Mouse (Mus musculus) myocyte (in vitro differentiated cells): ENCODE results near the gene Creb3l2. TPM values are rescaled to one million over a fixed set of nuclear protein-coding genes. Genes with fewer than 3 reads are reported as not detected.

Experiments
- H3K27me3 ChIP-seq: one replicate; pipeline ENCODE4 v1.6.1; 2011; ENCODE audit not compliant: control insufficient read depth, insufficient read depth, insufficient read length
- H3K36me3 ChIP-seq: one replicate; pipeline ENCODE4 v1.6.1; 2011; ENCODE audit not compliant: control insufficient read depth, insufficient read depth
- H3K4me2 ChIP-seq: one replicate; pipeline ENCODE4 v1.6.1; 2011; ENCODE audit warnings: low read depth, control low read depth
- H3K4me3 ChIP-seq: one replicate; pipeline ENCODE4 v1.5.1; 2011; ENCODE audit warnings: mild to moderate bottlenecking, control low read depth, moderate library complexity
- H3K79me2 ChIP-seq: one replicate; pipeline ENCODE4 v1.6.1; 2011; ENCODE audit not compliant: control insufficient read depth, insufficient read depth
- H3ac ChIP-seq: one replicate; pipeline ENCODE4 v1.6.1; 2011; ENCODE audit not compliant: control insufficient read depth, insufficient read length
- CEBPB ChIP-seq: IDR thresholded peaks from 2 replicates; pipeline ENCODE4 v1.6.1; 2011; ENCODE audit warnings: mild to moderate bottlenecking, moderate library complexity; ENCODE audit not compliant: poor library complexity, insufficient read depth, severe bottlenecking
- E2F4 ChIP-seq: IDR thresholded peaks from one replicate; pipeline ENCODE4 v1.6.1; 2011; ENCODE audit warnings: mild to moderate bottlenecking, control low read depth, moderate library complexity; ENCODE audit not compliant: insufficient read depth
- MAX ChIP-seq: IDR thresholded peaks from one replicate; pipeline ENCODE4 v1.6.1; 2011; ENCODE audit warnings: low read depth, mild to moderate bottlenecking, control low read depth
- MYOD1 ChIP-seq, 3 experiments: IDR thresholded peaks; one replicate each; pipeline ENCODE4 v1.6.1; 2011; ENCODE audit warnings: control low read depth in 2 of 3, low read depth in 2 of 3, mild to moderate bottlenecking in 2 of 3, moderate library complexity in 1 of 3; ENCODE audit not compliant: insufficient read length in 2 of 3, control insufficient read depth in 1 of 3
- MYOG ChIP-seq, 3 experiments: IDR thresholded peaks; one replicate each; pipeline ENCODE4 v1.6.1; 2011; ENCODE audit warnings: control low read depth in 2 of 3, low read depth in 2 of 3, mild to moderate bottlenecking in 2 of 3; ENCODE audit not compliant: insufficient read length in 2 of 3, control insufficient read depth in 1 of 3, insufficient read depth in 1 of 3
- POLR2A ChIP-seq: IDR thresholded peaks from one replicate; pipeline ENCODE4 v1.6.1; 2011; ENCODE audit warnings: low read depth, mild to moderate bottlenecking, control low read depth, moderate library complexity; ENCODE audit not compliant: insufficient read length
- POLR2AphosphoS2 ChIP-seq: IDR thresholded peaks from one replicate; pipeline ENCODE4 v1.6.1; 2011; ENCODE audit warnings: low read depth, control low read depth; ENCODE audit not compliant: insufficient read length
- REST ChIP-seq: IDR thresholded peaks from one replicate; pipeline ENCODE4 v1.6.1; 2011; ENCODE audit warnings: mild to moderate bottlenecking, control low read depth, moderate library complexity; ENCODE audit not compliant: insufficient read depth, insufficient read length
- SRF ChIP-seq: IDR thresholded peaks from one replicate; pipeline ENCODE4 v1.6.1; 2011; ENCODE audit warnings: low read depth; ENCODE audit not compliant: control insufficient read depth, insufficient read length
- TCF12 ChIP-seq: IDR thresholded peaks from one replicate; pipeline ENCODE4 v1.6.1; 2011; ENCODE audit warnings: mild to moderate bottlenecking, control low read depth; ENCODE audit not compliant: poor library complexity, insufficient read depth, severe bottlenecking
- TCF3 ChIP-seq: IDR thresholded peaks from one replicate; pipeline ENCODE4 v1.6.1; 2011; ENCODE audit warnings: low read depth, control low read depth; ENCODE audit not compliant: insufficient read length
- USF1 ChIP-seq: IDR thresholded peaks from one replicate; pipeline ENCODE4 v1.6.1; 2011; ENCODE audit warnings: low read depth, mild to moderate bottlenecking, control low read depth, moderate library complexity
- polyA plus RNA-seq: library from polyadenylated mRNA; unstranded; fragments of >200 nt; fragmentation: generic; extraction: Trizol; gene quantifications from one replicate; pipeline ENCODE4 v1.2.1, GENCODE M21; 2012; ENCODE audit warnings: missing spikeins

The Creb3l2 gene
- polyA plus RNA-seq, 1 experiment, result 11.2 TPM

- TF ChIP-seq MAX, result no peak
- no peak for TF ChIP-seq MYOD1 (IDR thresholded peaks at IDR 0.05; ENCODE audit: control insufficient read depth in 1 of 3, insufficient read length in 2 of 3, low read depth in 2 of 3)
- no peak for TF ChIP-seq E2F4
- no peak for TF ChIP-seq TCF12
- no peak for TF ChIP-seq MYOG (IDR thresholded peaks at IDR 0.05; ENCODE audit: control insufficient read depth in 1 of 3, insufficient read depth in 1 of 3, insufficient read length in 2 of 3, low read depth in 2 of 3)
- TF ChIP-seq POLR2AphosphoS2, result no peak
- no peak for TF ChIP-seq SRF
- TF ChIP-seq POLR2A, result no peak
- no peak for TF ChIP-seq CEBPB
- TF ChIP-seq REST, result no peak
- no peak for TF ChIP-seq TCF3
- Histone ChIP-seq H3K27me3 (no peaks in the 10 kb centered on the region), H3K4me2 (no peak overlapping the region), H3ac (no peak overlapping the region), H3K79me2 (peaks cover 8% of the 10 kb centered on the region), H3K36me3 (peaks cover 5% of the 10 kb centered on the region), H3K4me3 (no peak overlapping the region)
These were observed 66.5 kb downstream of the Creb3l2 start for GRCm38 (mm10) chr6:37375452-37375851.

GRCm38 (mm10) chr6:37371341-37371740, 70.6 kb downstream of the Creb3l2 start:
- Histone ChIP-seq H3K27me3 (no peaks in the 10 kb centered on the region), H3ac (no peak overlapping the region), H3K4me2 (no peak overlapping the region), H3K79me2 (peaks cover 13% of the 10 kb centered on the region), H3K4me3 (no peak overlapping the region), H3K36me3 (no peaks in the 10 kb centered on the region)
- TF ChIP-seq TCF12 (no peak), REST (no peak), TCF3 (no peak), E2F4 (no peak), POLR2AphosphoS2 (no peak), SRF (no peak), USF1 (no peak), CEBPB (no peak)

DNA sequence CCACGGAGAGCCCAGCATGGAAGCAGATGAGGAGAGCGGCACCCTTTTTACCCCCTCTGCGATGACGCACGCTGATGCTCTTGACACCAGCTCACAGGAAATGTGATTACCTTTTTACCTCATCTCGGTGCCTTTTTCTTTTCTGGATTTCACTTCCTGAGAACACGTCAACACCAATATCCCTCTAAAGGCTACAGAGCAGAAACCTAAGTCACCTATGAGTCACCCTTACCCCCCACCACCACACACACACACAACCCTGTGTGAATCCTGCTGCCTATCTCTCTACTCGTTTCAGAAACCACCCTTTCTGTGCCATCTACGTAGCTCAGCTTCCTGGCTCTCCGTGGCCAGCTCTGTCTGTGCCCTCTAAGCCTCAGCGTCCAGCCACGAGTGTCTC, 71.4 kb downstream of the Creb3l2 start:
- H3K27me3 ChIP-seq, result no peaks in the 10 kb centered on the region
- peak overlapping the region; percentile 8 for H3K4me2 ChIP-seq
- TF ChIP-seq MYOD1 (IDR thresholded peaks at IDR 0.05; ENCODE audit: control insufficient read depth in 1 of 3, insufficient read length in 2 of 3, low read depth in 2 of 3) (no peak), MAX (no peak), SRF (no peak), E2F4 (no peak), POLR2AphosphoS2 (no peak), USF1 (no peak), REST (no peak), TCF12 (no peak), CEBPB (no peak), TCF3 (no peak), MYOG (IDR thresholded peaks at IDR 0.05; ENCODE audit: control insufficient read depth in 1 of 3, insufficient read depth in 1 of 3, insufficient read length in 2 of 3, low read depth in 2 of 3) (no peak), POLR2A (no peak)
- peaks cover 9% of the 10 kb centered on the region for H3K79me2 ChIP-seq
- no peak overlapping the region for H3ac ChIP-seq
- no peak overlapping the region for H3K4me3 ChIP-seq
- H3K36me3 ChIP-seq, result no peaks in the 10 kb centered on the region

DNA sequence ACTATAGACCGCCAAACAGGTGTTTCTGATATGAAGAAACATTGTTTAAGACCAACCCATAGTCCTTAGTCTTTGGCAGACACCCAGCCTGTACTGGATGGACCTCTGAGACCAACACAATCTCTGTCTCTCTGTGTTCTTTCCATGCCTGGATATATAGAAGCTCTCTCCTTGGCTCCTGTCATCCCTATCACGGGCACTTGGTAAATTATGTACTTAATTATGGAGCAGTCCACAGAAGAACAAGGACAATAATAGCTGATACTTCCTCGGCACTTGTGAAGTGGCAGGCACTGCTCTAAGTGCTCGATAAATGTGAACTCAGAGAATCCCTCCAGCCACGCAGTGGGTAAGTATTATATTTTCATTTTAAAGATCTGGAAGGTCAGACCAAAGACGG, 72.2 kb downstream of the Creb3l2 start:
- TF ChIP-seq USF1 (no peak), REST (no peak), TCF3 (no peak), POLR2A (no peak), TCF12 (no peak), SRF (no peak), E2F4 (no peak), CEBPB (no peak), MAX (no peak), POLR2AphosphoS2 (no peak), MYOG (IDR thresholded peaks at IDR 0.05; ENCODE audit: control insufficient read depth in 1 of 3, insufficient read depth in 1 of 3, insufficient read length in 2 of 3, low read depth in 2 of 3) (no peak), MYOD1 (IDR thresholded peaks at IDR 0.05; ENCODE audit: control insufficient read depth in 1 of 3, insufficient read length in 2 of 3, low read depth in 2 of 3) (no peak)
- H3K36me3 ChIP-seq, result no peaks in the 10 kb centered on the region
- H3K4me2 ChIP-seq, result no peak overlapping the region
- H3K4me3 ChIP-seq, result no peak overlapping the region
- H3ac ChIP-seq, result no peak overlapping the region
- H3K79me2 ChIP-seq, result peaks cover 6% of the 10 kb centered on the region
- H3K27me3 ChIP-seq, result no peaks in the 10 kb centered on the region

DNA sequence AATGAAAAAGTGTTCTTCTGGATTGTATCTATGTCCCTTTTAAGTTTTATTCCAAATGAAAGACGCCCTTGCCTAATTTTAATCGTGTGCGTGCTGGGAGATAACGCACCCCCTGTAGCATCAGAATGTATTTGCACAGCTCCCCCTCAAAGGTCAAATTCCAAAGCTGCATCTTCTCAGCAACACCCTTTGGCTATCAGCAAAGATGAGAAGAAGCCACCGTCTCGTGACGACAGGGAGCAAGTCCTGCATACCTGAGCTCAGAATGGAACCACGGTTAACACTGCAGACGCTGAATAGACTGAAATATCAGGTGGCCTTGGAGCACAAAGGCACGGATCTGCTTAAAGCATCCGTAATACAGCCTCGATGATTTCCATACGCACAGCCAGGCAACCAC, 73.7 kb downstream of the Creb3l2 start:
- Histone ChIP-seq H3K4me3 (no peak overlapping the region), H3K27me3 (no peaks in the 10 kb centered on the region), H3K36me3 (no peaks in the 10 kb centered on the region), H3K4me2 (no peak overlapping the region), H3ac (no peak overlapping the region), H3K79me2 (peaks cover 6% of the 10 kb centered on the region)
- TF ChIP-seq REST, result no peak
- TF ChIP-seq MYOG (IDR thresholded peaks at IDR 0.05; ENCODE audit: control insufficient read depth in 1 of 3, insufficient read depth in 1 of 3, insufficient read length in 2 of 3, low read depth in 2 of 3), result no peak
- no peak for TF ChIP-seq CEBPB
- TF ChIP-seq MYOD1 (IDR thresholded peaks at IDR 0.05; ENCODE audit: control insufficient read depth in 1 of 3, insufficient read length in 2 of 3, low read depth in 2 of 3), result no peak
- TF ChIP-seq E2F4, result no peak
- no peak for TF ChIP-seq TCF3
- no peak for TF ChIP-seq MAX
- TF ChIP-seq TCF12, result no peak
- no peak for TF ChIP-seq POLR2AphosphoS2
- no peak for TF ChIP-seq SRF
- no peak for TF ChIP-seq POLR2A
- no peak for TF ChIP-seq USF1
